In the genomic region with DNA sequence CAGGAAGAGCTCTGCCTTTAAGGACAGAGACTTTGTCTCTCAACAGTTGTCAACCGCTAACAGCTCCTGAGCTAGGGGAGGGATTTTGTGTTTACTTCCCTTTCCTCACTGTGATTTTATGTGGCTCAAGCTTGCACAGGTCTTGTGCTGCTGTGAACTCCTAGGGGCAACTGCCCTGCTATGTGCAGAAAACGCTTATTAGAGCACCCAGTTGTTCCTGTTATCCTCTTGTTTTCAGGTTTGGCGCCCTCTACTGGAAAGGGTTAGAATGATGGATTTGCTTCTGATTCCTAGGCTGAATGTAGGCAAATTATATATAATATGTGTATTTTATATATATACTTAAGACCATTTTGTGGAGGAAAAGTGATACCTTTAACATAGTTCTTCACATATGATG, we compare ENCODE assay signal across 8 mouse cellular contexts.
A peak's percentile ranks its signal among the peaks of the same experiment; 100 is the strongest.
DNase-seq lines count a peak whose midpoint lies in the region.

No protein-coding gene starts in this region.

- DNase-seq in cerebellum, adult 8-10 months = peak; percentile 33
- no peak for DNase-seq in cerebellum, adult 11-12 months
- DNase-seq in ovary, postnatal 14 days (ENCODE audit: low spot score) = peak; percentile 40
- no peak for DNase-seq in ovary, adult 18-20 months (ENCODE audit: low spot score)
- DNase-seq in c-Kit-positive CD71-negative TER-119-negative erythroid progenitor cells, embryonic 14.5 days (ENCODE audit: low read depth) = peak; percentile 19
- peak; percentile 19 to 46 for DNase-seq in kidney, adult 8-10 months
- DNase-seq in lung, postnatal 14 days = peak; percentile 75
- peak; percentile 61 for DNase-seq in thymus, postnatal 4 days

Comparison
In these comparisons a context has a peak if more than half of its experiments do, and no peak if none do; other contexts are left out.
1. DNase-seq: peak in cerebellum, adult 8-10 months (single experiment), ovary, postnatal 14 days (single experiment), c-Kit-positive CD71-negative TER-119-negative erythroid progenitor cells, embryonic 14.5 days (single experiment), kidney, adult 8-10 months (2 of 2), lung, postnatal 14 days (single experiment) and thymus, postnatal 4 days (single experiment); none in cerebellum, adult 11-12 months (single experiment) and ovary, adult 18-20 months (single experiment).